Mouse (Mus musculus): ENCODE measurements around the gene Ptn. TPM values are rescaled to one million over a fixed set of nuclear protein-coding genes. Genes with fewer than 3 reads are reported as not detected.

Ptn gene
- total RNA-seq (2021) = 100 to 1,000 TPM; 104 to 106 TPM

- DNase-seq = peak; percentile 57
Observed at GRCm38 (mm10) chr6:36809747-36810285, at the start of gene Ptn. Ptn (minus strand) TSS chr6:36810220.

GRCm38 (mm10) chr6:36858258-36859041, 48.4 kb upstream of the Ptn start:
- DNase-seq = no peak

GRCm38 (mm10) chr6:36857627-36858257, 47.7 kb upstream of the Ptn start:
- DNase-seq = no peak

- DNase-seq = peak; percentile 42
Observed at GRCm38 (mm10) chr6:36850422-36851129, 40.6 kb upstream of the Ptn start.

GRCm38 (mm10) chr6:36845288-36845687, 35.3 kb upstream of the Ptn start:
- DNase-seq = no peak

- DNase-seq = peak; percentile 22
Observed at GRCm38 (mm10) chr6:36844258-36844657, 34.2 kb upstream of the Ptn start.

GRCm38 (mm10) chr6:36843031-36843488, 33.0 kb upstream of the Ptn start:
- DNase-seq = no peak

- no peak for DNase-seq
Observed at GRCm38 (mm10) chr6:36842101-36842922, 32.3 kb upstream of the Ptn start.

GRCm38 (mm10) chr6:36841701-36842100, 31.7 kb upstream of the Ptn start:
- no peak for DNase-seq

GRCm38 (mm10) chr6:36841174-36841573, 31.2 kb upstream of the Ptn start:
- DNase-seq = no peak

GRCm38 (mm10) chr6:36838747-36839146, 28.7 kb upstream of the Ptn start:
- no peak for DNase-seq

- DNase-seq = no peak
Observed at GRCm38 (mm10) chr6:36835351-36835750, 25.3 kb upstream of the Ptn start.

GRCm38 (mm10) chr6:36834695-36835265, 24.8 kb upstream of the Ptn start:
- no peak for DNase-seq

GRCm38 (mm10) chr6:36832681-36833080, 22.7 kb upstream of the Ptn start:
- DNase-seq = no peak

- DNase-seq = no peak
Observed at GRCm38 (mm10) chr6:36832207-36832606, 22.2 kb upstream of the Ptn start.

GRCm38 (mm10) chr6:36830371-36830925, 20.4 kb upstream of the Ptn start:
- no peak for DNase-seq

GRCm38 (mm10) chr6:36819784-36820050, 9.7 kb upstream of the Ptn start:
- no peak for DNase-seq

GRCm38 (mm10) chr6:36819019-36819783, 9.2 kb upstream of the Ptn start:
- DNase-seq = peak; percentile 94

GRCm38 (mm10) chr6:36818281-36819018, 8.4 kb upstream of the Ptn start:
- no peak for DNase-seq

- no peak for DNase-seq
Observed at GRCm38 (mm10) chr6:36816666-36817065, 6.6 kb upstream of the Ptn start.

Measured in heart, postnatal 4 days (tissue).